8 mouse cellular contexts compared by ENCODE assay signal in genomic region chr10:42637183-42637788, GRCm38 (mm10). TPM values are rescaled to one million over a fixed set of nuclear protein-coding genes. Genes with fewer than 3 reads are reported as not detected.
DNase-seq lines count a peak whose midpoint lies in the region; ATAC-seq and TF ChIP-seq lines count a peak whose summit lies in the region.

No protein-coding gene starts in this region.

- H3K27me3 ChIP-seq in spleen, adult 2 months (ENCODE audit: control insufficient read depth, insufficient read depth, low read length): peaks cover 17% of the 10 kb centered on the region
- H3K27me3 ChIP-seq in forebrain, embryonic 12.5 days: peaks cover 39% of the 10 kb centered on the region
- peaks cover 52% of the 10 kb centered on the region for H3K27me3 ChIP-seq in hindbrain, embryonic 15.5 days
- peaks cover 49% of the 10 kb centered on the region for H3K27me3 ChIP-seq in stomach, embryonic 16.5 days (ENCODE audit: control insufficient read depth, insufficient read depth, low read length)

- no peaks in the 10 kb centered on the region for H3K9me3 ChIP-seq in forebrain, embryonic 12.5 days
- H3K9me3 ChIP-seq in hindbrain, embryonic 15.5 days: no peaks in the 10 kb centered on the region
- H3K9me3 ChIP-seq in stomach, embryonic 16.5 days (replicated peaks; ENCODE audit: control insufficient read depth, low read length): no peaks in the 10 kb centered on the region

- TF ChIP-seq CTCF in spleen, adult 2 months (IDR thresholded peaks at IDR 0.05; ENCODE audit: extremely low read depth, insufficient read depth, insufficient read length, insufficient replicate concordance): no peak; the same call in 1 of the 2 replicates

- H3K4me1 ChIP-seq in spleen, adult 2 months (ENCODE audit: control insufficient read depth, insufficient read depth, insufficient read length): peaks cover 10% of the 10 kb centered on the region
- H3K4me1 ChIP-seq in forebrain, embryonic 12.5 days: peaks cover 48% of the 10 kb centered on the region
- peaks cover 13% of the 10 kb centered on the region for H3K4me1 ChIP-seq in hindbrain, embryonic 15.5 days (replicated peaks)
- peaks cover 21% of the 10 kb centered on the region for H3K4me1 ChIP-seq in stomach, embryonic 16.5 days (ENCODE audit: control insufficient read depth, insufficient read depth, low read length)

- WGBS in spleen, adult 2 months: 8% methylated on average over 18 of the region's 18 CpGs
- 5% methylated on average over 18 of the region's 18 CpGs for WGBS in forebrain, embryonic 12.5 days
- WGBS in hindbrain, embryonic 15.5 days: 5% methylated on average over 18 of the region's 18 CpGs
- 5% methylated on average over 18 of the region's 18 CpGs for WGBS in stomach, embryonic 16.5 days

- no peaks in the 10 kb centered on the region for H3K36me3 ChIP-seq in spleen, adult 2 months (ENCODE audit: control insufficient read depth, insufficient read depth, low read length)
- H3K36me3 ChIP-seq in forebrain, embryonic 12.5 days (replicated peaks): no peaks in the 10 kb centered on the region
- no peaks in the 10 kb centered on the region for H3K36me3 ChIP-seq in hindbrain, embryonic 15.5 days
- no peaks in the 10 kb centered on the region for H3K36me3 ChIP-seq in stomach, embryonic 16.5 days (ENCODE audit: control insufficient read depth, insufficient read depth, low read length)

- intact Hi-C loops in left cerebral cortex, postnatal 25 days (cut with DNase I): loop anchor here (1.0 kb wide), 1 partner anchor 329 kb away; no protein-coding TSS in a partner anchor

- TF ChIP-seq POLR2A in spleen, adult 2 months (IDR thresholded peaks at IDR 0.05; ENCODE audit: low read depth, low read length): no peak

- peak; percentile 8 to 59 for DNase-seq in spleen, adult 2 months (ENCODE audit: low read depth in 1 of 2, low spot score in 2 of 2)
- no peak for DNase-seq in spleen, adult 12 weeks (ENCODE audit: low spot score)
- peak; percentile 51 to 67 for DNase-seq in left cerebral cortex, postnatal 25 days (ENCODE audit: low spot score in 2 of 2)
- DNase-seq in mesoderm, embryonic 11.5 days (ENCODE audit: low read depth, low spot score): peak; percentile 89

- H3K4me2 ChIP-seq in forebrain, embryonic 12.5 days: peak overlapping the region; percentile 66
- 0 out of 2 replicates have a peak overlapping the region, but pooled peaks have one; percentile 25 for H3K4me2 ChIP-seq in hindbrain, embryonic 15.5 days
- H3K4me2 ChIP-seq in stomach, embryonic 16.5 days (ENCODE audit: low read depth, low read length): peak overlapping the region; percentile 28; the same call in 1 of the 2 replicates

- no peak overlapping the region for H3K4me3 ChIP-seq in spleen, adult 2 months (ENCODE audit: extremely low read depth, insufficient read depth, insufficient read length)
- no peak overlapping the region for H3K4me3 ChIP-seq in forebrain, embryonic 12.5 days (replicated peaks)
- 0 out of 2 replicates have a peak overlapping the region, but pooled peaks have one; percentile 9 for H3K4me3 ChIP-seq in hindbrain, embryonic 15.5 days
- peak overlapping the region; percentile 18 for H3K4me3 ChIP-seq in stomach, embryonic 16.5 days (replicated peaks; ENCODE audit: low read length)

- no peak overlapping the region for H3K9ac ChIP-seq in forebrain, embryonic 12.5 days
- no peak overlapping the region for H3K9ac ChIP-seq in hindbrain, embryonic 15.5 days
- no peak overlapping the region for H3K9ac ChIP-seq in stomach, embryonic 16.5 days (ENCODE audit: low read length)

- H3K27ac ChIP-seq in spleen, adult 2 months (ENCODE audit: insufficient read depth, low read length): no peak overlapping the region
- 0 out of 2 replicates have a peak overlapping the region, but pooled peaks have one; percentile 63 for H3K27ac ChIP-seq in forebrain, embryonic 12.5 days
- no peak overlapping the region for H3K27ac ChIP-seq in hindbrain, embryonic 15.5 days (replicated peaks)
- H3K27ac ChIP-seq in stomach, embryonic 16.5 days (ENCODE audit: low read length): no peak overlapping the region

- 0 out of 2 replicates have a peak, but pooled peaks have one; percentile 52 for ATAC-seq in cerebellum, adult (ENCODE audit: insufficient number of reproducible peaks, low FRiP score, low TSS enrichment)
- ATAC-seq in forebrain, embryonic 12.5 days (ENCODE audit: low FRiP score): no peak
- ATAC-seq in hindbrain, embryonic 15.5 days (ENCODE audit: low FRiP score, low read depth): no peak
- ATAC-seq in stomach, embryonic 16.5 days (ENCODE audit: insufficient read depth, low FRiP score): peak; percentile 18; the same call in 1 of the 2 replicates

RNA-seq across cellular contexts. Expression of gene Ostm1, which starts 53.7 kb away (rescaled TPM):
- polyA plus RNA-seq in spleen, adult 2 months (2012; rRNA removed): 16.2 and 23.1 TPM in 2 replicates
- 63.1 and 65.4 TPM in 2 replicates for polyA plus RNA-seq in forebrain, embryonic 12.5 days (2016; fragmentation: Nextera tagmentation; extraction: Ambion mirVana)
- 35.0 and 35.4 TPM in 2 replicates for polyA plus RNA-seq in hindbrain, embryonic 15.5 days (2015; fragmentation: Nextera tagmentation; extraction: Ambion mirVana)
- total RNA-seq in left cerebral cortex, postnatal 25 days (2021): 10 to 100 TPM; 49.3 to 50.1 TPM
- polyA plus RNA-seq in stomach, embryonic 16.5 days (2015; fragmentation: Nextera tagmentation; extraction: Ambion mirVana): 13.5 and 13.8 TPM in 2 replicates

RNA-seq across cellular contexts. Expression of gene Nr2e1, which starts 53.9 kb away (rescaled TPM):
- polyA plus RNA-seq in spleen, adult 2 months (2012; rRNA removed): not detected in 2 replicates
- 104 TPM in 2 replicates for polyA plus RNA-seq in forebrain, embryonic 12.5 days (2016; fragmentation: Nextera tagmentation; extraction: Ambion mirVana)
- 0.39 and 0.87 TPM in 2 replicates for polyA plus RNA-seq in hindbrain, embryonic 15.5 days (2015; fragmentation: Nextera tagmentation; extraction: Ambion mirVana)
- 10 to 100 TPM; 13.1 to 13.8 TPM for total RNA-seq in left cerebral cortex, postnatal 25 days (2021)
- polyA plus RNA-seq in stomach, embryonic 16.5 days (2015; fragmentation: Nextera tagmentation; extraction: Ambion mirVana): not detected in 2 replicates

Comparison
In these comparisons a context has a peak if more than half of its experiments do, and no peak if none do; other contexts are left out.
1. H3K4me3 ChIP-seq: peak in hindbrain, embryonic 15.5 days (single experiment) and stomach, embryonic 16.5 days (single experiment); none in spleen, adult 2 months (single experiment) and forebrain, embryonic 12.5 days (single experiment).
2. ATAC-seq: peak in cerebellum, adult (single experiment) and stomach, embryonic 16.5 days (single experiment); none in forebrain, embryonic 12.5 days (single experiment) and hindbrain, embryonic 15.5 days (single experiment).
3. RNA of gene Nr2e1, which starts 53.9 kb away (polyA plus RNA-seq): 104 TPM in forebrain, embryonic 12.5 days; 0.39 to 0.87 TPM in hindbrain, embryonic 15.5 days, not detected in spleen, adult 2 months and not detected in stomach, embryonic 16.5 days; every median in the first group is over 10 times any median in the second.
4. Peak in every context shown above with its lines, with median percentiles within 50 percentile points of each other: H3K4me2 ChIP-seq.